Mouse (Mus musculus): ENCODE measurements around the gene Fes. TPM values are rescaled to one million over a fixed set of nuclear protein-coding genes. Genes with fewer than 3 reads are reported as not detected.

The Fes gene
- total and polyA plus RNA-seq, 3 experiments: 2.7 to 6.6 TPM; not detected in 1

DNA sequence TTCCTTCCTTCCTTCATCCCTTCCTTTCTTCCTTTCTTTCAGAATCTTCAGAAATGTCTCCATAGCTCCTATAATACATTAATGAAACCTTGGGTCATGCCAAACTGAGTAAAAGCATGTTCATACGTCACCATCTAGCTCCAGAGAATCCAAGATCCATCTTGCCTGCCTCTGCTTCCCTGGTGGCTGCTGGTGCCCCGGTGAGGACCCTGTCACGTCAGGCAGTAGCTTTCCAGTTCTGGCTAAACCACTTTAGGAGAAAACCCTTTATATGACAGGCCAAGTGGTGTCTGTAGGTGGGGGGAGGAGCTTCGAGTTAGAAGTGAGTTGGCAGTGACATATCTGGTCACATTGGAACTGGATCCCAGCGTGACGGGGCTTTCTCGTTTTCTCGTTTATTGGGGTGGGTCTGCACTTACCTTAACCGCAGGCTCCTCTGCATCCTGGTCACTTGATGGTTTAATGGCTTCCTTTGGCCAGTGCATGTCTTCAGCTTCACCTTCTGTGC, 17.5 kb upstream of the Fes start, which contains the start of gene Furin:
Gene Furin (minus strand): TSS at position 249 of the 508 bp plus-strand sequence.
- Histone ChIP-seq H3K4me1 (ENCODE audit: control insufficient read depth in 1 of 2, insufficient read depth in 2 of 2, low read length in 2 of 2) (peaks cover 8 to 36% of the 10 kb centered on the region in 2 experiments), H3K27ac (ENCODE audit: control insufficient read depth, low read depth, low read length) (peak within 1 kb of the TSS; percentile 66), H3K36me3 (ENCODE audit: control insufficient read depth in 1 of 2, insufficient read depth in 2 of 2, low read length in 2 of 2) (peaks cover 0 to 25% of the 10 kb centered on the region in 2 experiments; a peak in 2 of 4 replicates), H3K27me3 (ENCODE audit: control insufficient read depth in 1 of 2, insufficient read depth in 2 of 2, low read length in 2 of 2) (no peaks in the 10 kb centered on the region), H3K9ac (ENCODE audit: control insufficient read depth, low read depth, low read length, poor library complexity, severe bottlenecking) (peak within 1 kb of the TSS; percentile 18; the same call in 1 of the 2 replicates), H3K9me3 (replicated peaks; ENCODE audit: insufficient read depth, low read length) (no peaks in the 10 kb centered on the region), H3K4me3 (ENCODE audit: control insufficient read depth in 1 of 2, insufficient read depth in 1 of 2, low read depth in 2 of 2, low read length in 2 of 2) (peak within 1 kb of the TSS in 1 of 2 experiments; percentile 2; a peak in 1 of 4 replicates), H3K79me2 (ENCODE audit: control insufficient read depth, insufficient read depth, low read length, poor library complexity) (peaks cover 26% of the 10 kb centered on the region)
- peak; percentile 39 for DNase-seq (ENCODE audit: low read depth, low spot score)
- 0 out of 2 replicates have a peak, but pooled peaks have one; percentile 25 for TF ChIP-seq MXI1 (IDR thresholded peaks at IDR 0.05; ENCODE audit: low read depth, low read length)
- TF ChIP-seq MYC (IDR thresholded peaks at IDR 0.05; ENCODE audit: low read depth, low read length): no peak
- TF ChIP-seq MAFK (IDR thresholded peaks at IDR 0.05; ENCODE audit: borderline replicate concordance, low read depth, low read length): no peak
- no peak for TF ChIP-seq GATA1 (IDR thresholded peaks at IDR 0.05; ENCODE audit: low read depth, low read length)
- no peak for TF ChIP-seq RAD21 (IDR thresholded peaks at IDR 0.05; ENCODE audit: low read depth, low read length)

DNA sequence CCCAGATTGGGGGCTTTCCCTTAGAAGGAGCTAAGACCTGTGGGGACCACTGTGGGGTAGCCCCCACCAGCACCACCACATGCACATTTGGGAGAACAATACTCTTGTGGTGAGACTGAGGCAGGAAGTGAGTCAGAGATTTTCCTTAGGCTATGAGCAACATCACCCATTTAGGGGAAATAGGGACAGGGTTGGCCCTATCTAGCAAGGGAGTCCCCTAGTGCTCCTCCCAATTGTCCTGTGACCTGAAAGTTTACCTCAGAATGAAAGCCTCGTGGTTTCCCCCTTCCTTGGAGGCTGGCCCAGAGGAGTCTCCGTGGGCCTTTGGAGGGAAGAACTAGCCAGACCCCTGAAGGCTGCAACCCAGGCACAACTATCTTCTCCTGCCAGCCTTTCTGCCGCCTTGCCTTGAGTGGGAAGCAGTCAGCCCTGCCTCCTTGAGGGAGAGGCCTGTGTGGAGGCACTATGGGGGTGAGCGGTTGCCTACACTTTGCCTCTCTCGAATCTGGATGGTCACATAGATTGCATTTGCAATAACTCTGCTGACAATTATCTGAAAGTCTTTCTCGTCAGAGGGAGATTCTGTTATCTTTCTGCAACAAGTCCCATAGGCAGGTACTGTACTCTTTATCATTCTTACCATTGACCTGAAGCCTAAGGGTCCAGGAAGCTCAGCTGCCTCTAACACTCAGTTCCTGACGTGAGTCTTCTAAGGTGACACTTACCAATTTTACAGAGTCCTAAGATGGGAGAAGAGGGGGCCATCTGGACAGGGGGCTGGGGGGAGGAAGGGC, 16.6 kb upstream of the Fes start:
- peak; percentile 82 for DNase-seq (ENCODE audit: low read depth, low spot score)
- H3K4me1 ChIP-seq (ENCODE audit: control insufficient read depth in 1 of 2, insufficient read depth in 2 of 2, low read length in 2 of 2): peaks cover 8 to 36% of the 10 kb centered on the region in 2 experiments
- H3K4me3 ChIP-seq (ENCODE audit: control insufficient read depth in 1 of 2, insufficient read depth in 1 of 2, low read depth in 2 of 2, low read length in 2 of 2): peak overlapping the region in 1 of 2 experiments; percentile 72; a peak in 1 of 4 replicates
- peaks cover 30% of the 10 kb centered on the region for H3K79me2 ChIP-seq (ENCODE audit: control insufficient read depth, insufficient read depth, low read length, poor library complexity)
- H3K36me3 ChIP-seq (ENCODE audit: control insufficient read depth in 1 of 2, insufficient read depth in 2 of 2, low read length in 2 of 2): peaks cover 0 to 25% of the 10 kb centered on the region in 2 experiments; a peak in 2 of 4 replicates
- no peaks in the 10 kb centered on the region for H3K27me3 ChIP-seq (ENCODE audit: control insufficient read depth in 1 of 2, insufficient read depth in 2 of 2, low read length in 2 of 2)
- H3K9ac ChIP-seq (ENCODE audit: control insufficient read depth, low read depth, low read length, poor library complexity, severe bottlenecking): peak overlapping the region; percentile 90
- no peaks in the 10 kb centered on the region for H3K9me3 ChIP-seq (replicated peaks; ENCODE audit: insufficient read depth, low read length)
- TF ChIP-seq POLR2A (IDR thresholded peaks at IDR 0.05; ENCODE audit: control insufficient read depth in 1 of 2, insufficient read depth in 1 of 2, low read depth in 1 of 2, low read length in 2 of 2, poor library complexity in 1 of 2) (peak in 1 of 2 experiments; percentile 54; a peak in 1 of 4 replicates), TBP (IDR thresholded peaks at IDR 0.05; ENCODE audit: low read depth, low read length) (peak; percentile 33; the same call in 1 of the 2 replicates), EP300 (IDR thresholded peaks at IDR 0.05; ENCODE audit: low read depth in 1 of 2, low read length in 2 of 2) (peak; percentile 10 to 44; a peak in 2 of 4 replicates), RCOR1 (IDR thresholded peaks at IDR 0.05; ENCODE audit: low read depth, low read length) (peak; percentile 25), GATA1 (IDR thresholded peaks at IDR 0.05; ENCODE audit: low read depth, low read length) (peak; percentile 60), CTCF (IDR thresholded peaks at IDR 0.05 in 2 of 3, conservative IDR thresholded peaks at IDR 0.05 in 1 of 3; ENCODE audit: control insufficient read depth in 1 of 3, insufficient read depth in 1 of 3, low read depth in 2 of 3, low read length in 3 of 3, poor library complexity in 1 of 3, severe bottlenecking in 1 of 3) (no peak), MYC (IDR thresholded peaks at IDR 0.05; ENCODE audit: low read depth, low read length) (peak; percentile 72; the same call in 1 of the 2 replicates), E2F4 (IDR thresholded peaks at IDR 0.05; ENCODE audit: borderline replicate concordance, low read depth, low read length) (no peak), ETS1 (IDR thresholded peaks at IDR 0.05; ENCODE audit: low read depth, low read length) (peak; percentile 22; the same call in 1 of the 2 replicates), ELF1 (IDR thresholded peaks at IDR 0.05; ENCODE audit: low read depth, low read length) (no peak), JUND (IDR thresholded peaks at IDR 0.05; ENCODE audit: low read depth, low read length) (0 out of 2 replicates have a peak, but pooled peaks have one; percentile 8), MAX (IDR thresholded peaks at IDR 0.05; ENCODE audit: low read length) (peak; percentile 52), TCF12 (IDR thresholded peaks at IDR 0.05; ENCODE audit: low read depth, low read length) (0 out of 2 replicates have a peak, but pooled peaks have one; percentile 35), SIN3A (IDR thresholded peaks at IDR 0.05; ENCODE audit: low read length) (peak; percentile 59), CHD1 (IDR thresholded peaks at IDR 0.05; ENCODE audit: low read depth, low read length) (no peak)
- H3K27ac ChIP-seq (ENCODE audit: control insufficient read depth, low read depth, low read length): peak overlapping the region; percentile 66

All from MEL (cell line).